Mouse (Mus musculus): ENCODE results near the gene Slc6a21. TPM values are rescaled to one million over a fixed set of nuclear protein-coding genes. Genes with fewer than 3 reads are reported as not detected.

Gene Slc6a21
- polyA plus RNA-seq (2012; rRNA removed), result not detected in 2 replicates

- H3K27ac ChIP-seq (ENCODE audit: insufficient read depth, low read length), result no peak within 1 kb of the TSS
- H3K27me3 ChIP-seq (ENCODE audit: control insufficient read depth, insufficient read depth, low read length), result no peaks in the 10 kb centered on the region
- peak within 1 kb of the TSS; percentile 53 for H3K4me3 ChIP-seq (replicated peaks; ENCODE audit: insufficient read depth, low read depth, low read length)
- no peaks in the 10 kb centered on the region for H3K4me1 ChIP-seq (ENCODE audit: control insufficient read depth, insufficient read depth, low read length)
- peak; percentile 66 to 85 for DNase-seq
- no peak for TF ChIP-seq POLR2A (IDR thresholded peaks at IDR 0.05; ENCODE audit: borderline replicate concordance, insufficient read depth, low read length)
- peak; percentile 74; the same call in 1 of the 2 replicates for TF ChIP-seq CTCF (IDR thresholded peaks at IDR 0.05; ENCODE audit: borderline replicate concordance, insufficient read depth, low read depth, low read length)
- WGBS, result 6% methylated on average over 44 of the region's 44 CpGs
Measured at GRCm38 (mm10) chr7:45277136-45277760, at the start of gene Slc6a21. TSS of gene Slc6a21 (plus strand) at chr7:45277513.

DNA sequence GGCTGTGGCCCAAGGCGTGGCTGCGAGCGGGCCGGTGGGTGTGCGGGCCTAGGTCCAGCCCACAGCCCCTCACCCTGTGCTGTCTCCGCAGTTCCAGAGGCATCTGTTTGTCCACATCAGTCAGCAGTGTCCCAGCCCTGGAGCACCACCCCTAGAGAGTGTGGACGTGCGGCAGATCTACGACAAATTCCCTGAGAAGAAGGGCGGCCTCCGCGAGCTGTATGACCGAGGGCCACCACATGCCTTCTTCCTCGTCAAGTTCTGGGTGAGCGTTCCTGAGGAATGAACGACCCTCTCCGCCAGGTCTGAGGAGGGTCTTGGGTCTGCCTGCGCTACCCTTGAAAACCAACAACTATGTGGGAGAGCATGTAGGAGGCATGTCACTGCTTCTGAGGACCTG, 48.8 kb upstream of the Slc6a21 start:
- TF ChIP-seq POLR2A (IDR thresholded peaks at IDR 0.05; ENCODE audit: borderline replicate concordance, insufficient read depth, low read length), result no peak
- no peak for TF ChIP-seq CTCF (IDR thresholded peaks at IDR 0.05; ENCODE audit: borderline replicate concordance, insufficient read depth, low read depth, low read length)
- Histone ChIP-seq H3K27ac (ENCODE audit: insufficient read depth, low read length) (no peak overlapping the region), H3K4me1 (ENCODE audit: control insufficient read depth, insufficient read depth, low read length) (peaks cover 1% of the 10 kb centered on the region), H3K27me3 (ENCODE audit: control insufficient read depth, insufficient read depth, low read length) (no peaks in the 10 kb centered on the region), H3K4me3 (replicated peaks; ENCODE audit: insufficient read depth, low read depth, low read length) (no peak overlapping the region)
- DNase-seq, result no peak
- 57% methylated on average over 18 of the region's 18 CpGs for WGBS

- H3K27me3 ChIP-seq (ENCODE audit: control insufficient read depth, insufficient read depth, low read length), result no peaks in the 10 kb centered on the region
Measured at GRCm38 (mm10) chr7:45229046-45229445, 48.3 kb upstream of the Slc6a21 start.

GRCm38 (mm10) chr7:45229459-45230203, 47.7 kb upstream of the Slc6a21 start:
- H3K27ac ChIP-seq (ENCODE audit: insufficient read depth, low read length), result no peak overlapping the region
- 71% methylated on average over 7 of the region's 7 CpGs for WGBS
- TF ChIP-seq CTCF (IDR thresholded peaks at IDR 0.05; ENCODE audit: borderline replicate concordance, insufficient read depth, low read depth, low read length) (no peak), POLR2A (IDR thresholded peaks at IDR 0.05; ENCODE audit: borderline replicate concordance, insufficient read depth, low read length) (no peak)
- peaks cover 6% of the 10 kb centered on the region for H3K4me1 ChIP-seq (ENCODE audit: control insufficient read depth, insufficient read depth, low read length)
- no peaks in the 10 kb centered on the region for H3K27me3 ChIP-seq (ENCODE audit: control insufficient read depth, insufficient read depth, low read length)
- no peak for DNase-seq
- H3K4me3 ChIP-seq (replicated peaks; ENCODE audit: insufficient read depth, low read depth, low read length), result no peak overlapping the region

More at GRCm38 (mm10) chr7:45229046-45229445, 48.3 kb upstream of the Slc6a21 start:
- H3K4me1 ChIP-seq (ENCODE audit: control insufficient read depth, insufficient read depth, low read length), result peaks cover 6% of the 10 kb centered on the region
- DNase-seq, result no peak
- TF ChIP-seq POLR2A (IDR thresholded peaks at IDR 0.05; ENCODE audit: borderline replicate concordance, insufficient read depth, low read length), result no peak
- TF ChIP-seq CTCF (IDR thresholded peaks at IDR 0.05; ENCODE audit: borderline replicate concordance, insufficient read depth, low read depth, low read length), result no peak
- H3K4me3 ChIP-seq (replicated peaks; ENCODE audit: insufficient read depth, low read depth, low read length), result no peak overlapping the region
- H3K27ac ChIP-seq (ENCODE audit: insufficient read depth, low read length), result no peak overlapping the region
- WGBS, result 90% methylated on average over 8 of the region's 8 CpGs

- no peak for DNase-seq
- Histone ChIP-seq H3K4me1 (ENCODE audit: control insufficient read depth, insufficient read depth, low read length) (peaks cover 6% of the 10 kb centered on the region), H3K27ac (ENCODE audit: insufficient read depth, low read length) (no peak overlapping the region), H3K4me3 (replicated peaks; ENCODE audit: insufficient read depth, low read depth, low read length) (no peak overlapping the region), H3K27me3 (ENCODE audit: control insufficient read depth, insufficient read depth, low read length) (no peaks in the 10 kb centered on the region)
- 73% methylated on average over 12 of the region's 12 CpGs for WGBS
- no peak for TF ChIP-seq CTCF (IDR thresholded peaks at IDR 0.05; ENCODE audit: borderline replicate concordance, insufficient read depth, low read depth, low read length)
Measured at GRCm38 (mm10) chr7:45231192-45231591, 46.1 kb upstream of the Slc6a21 start.

- Histone ChIP-seq H3K27ac (ENCODE audit: insufficient read depth, low read length) (no peak overlapping the region), H3K4me3 (replicated peaks; ENCODE audit: insufficient read depth, low read depth, low read length) (no peak overlapping the region), H3K27me3 (ENCODE audit: control insufficient read depth, insufficient read depth, low read length) (no peaks in the 10 kb centered on the region), H3K4me1 (ENCODE audit: control insufficient read depth, insufficient read depth, low read length) (peaks cover 6% of the 10 kb centered on the region)
- TF ChIP-seq CTCF (IDR thresholded peaks at IDR 0.05; ENCODE audit: borderline replicate concordance, insufficient read depth, low read depth, low read length) (no peak), POLR2A (IDR thresholded peaks at IDR 0.05; ENCODE audit: borderline replicate concordance, insufficient read depth, low read length) (no peak)
- no peak for DNase-seq
- WGBS, result 84% methylated on average over 11 of the region's 11 CpGs
Measured at GRCm38 (mm10) chr7:45231941-45232340, 45.4 kb upstream of the Slc6a21 start.

GRCm38 (mm10) chr7:45232716-45233465, 44.4 kb upstream of the Slc6a21 start:
- Histone ChIP-seq H3K27me3 (ENCODE audit: control insufficient read depth, insufficient read depth, low read length) (no peaks in the 10 kb centered on the region), H3K4me1 (ENCODE audit: control insufficient read depth, insufficient read depth, low read length) (peaks cover 6% of the 10 kb centered on the region), H3K27ac (ENCODE audit: insufficient read depth, low read length) (no peak overlapping the region), H3K4me3 (replicated peaks; ENCODE audit: insufficient read depth, low read depth, low read length) (no peak overlapping the region)
- no peak for TF ChIP-seq CTCF (IDR thresholded peaks at IDR 0.05; ENCODE audit: borderline replicate concordance, insufficient read depth, low read depth, low read length)
- no peak for TF ChIP-seq POLR2A (IDR thresholded peaks at IDR 0.05; ENCODE audit: borderline replicate concordance, insufficient read depth, low read length)
- DNase-seq, result no peak
- WGBS, result 62% methylated on average over 13 of the region's 13 CpGs

All from cerebellum, adult 2 months (tissue).